Mouse (Mus musculus) heart, postnatal 0 days (tissue): ENCODE measurements around the gene Cbx5. TPM values are rescaled to one million over a fixed set of nuclear protein-coding genes. Genes with fewer than 3 reads are reported as not detected.
A peak's percentile ranks its signal among the peaks of the same experiment; 100 is the strongest.
"Not testable (repeated sequence)": the region's sequence is repeated elsewhere in the genome, so short reads cannot be mapped to it uniquely, and the experiment has no call there.

Source experiments
- ATAC-seq: fragments of 200-750 bp; cut with Nextera tagmentation; 2 replicates; pipeline ENCODE4 v1.8.0; 2017; ENCODE audit warnings: low read depth, moderate number of reproducible peaks, moderate library complexity; ENCODE audit not compliant: insufficient read depth
- DNase-seq: peaks from one replicate; pipeline ENCODE4 v3.0.0-alpha.2; 2016; ENCODE audit warnings: low spot score
- H3K27ac ChIP-seq: fragments of 300-500 bp; sonication (generic); 2 replicates; pipeline ENCODE4 v1.5.1; 2014; ENCODE audit warnings: low read depth, mild to moderate bottlenecking
- H3K27me3 ChIP-seq: fragments of 300-500 bp; sonication (generic); 2 replicates; pipeline ENCODE4 v1.6.1; 2014; ENCODE audit warnings: low read length, mixed read lengths; ENCODE audit not compliant: control insufficient read depth, insufficient read depth
- H3K36me3 ChIP-seq: fragments of 300-500 bp; sonication (generic); replicated peaks from 2 replicates; pipeline ENCODE4 v1.6.1; 2014; ENCODE audit warnings: low read length, mixed read lengths; ENCODE audit not compliant: control insufficient read depth, insufficient read depth
- H3K4me1 ChIP-seq: fragments of 300-500 bp; sonication (generic); 2 replicates; pipeline ENCODE4 v1.6.1; 2014; ENCODE audit warnings: antibody characterized with exemption; ENCODE audit not compliant: control insufficient read depth, insufficient read depth
- H3K4me2 ChIP-seq: fragments of 300-500 bp; sonication (generic); 2 replicates; pipeline ENCODE4 v1.6.1; 2014; ENCODE audit warnings: low read depth, mild to moderate bottlenecking, low read length, moderate library complexity
- H3K4me3 ChIP-seq: fragments of 300-500 bp; sonication (generic); 2 replicates; pipeline ENCODE4 v1.5.1; 2014; ENCODE audit warnings: low read depth, low read length
- H3K9ac ChIP-seq: fragments of 300-500 bp; sonication (generic); replicated peaks from 2 replicates; pipeline ENCODE4 v1.6.1; 2014; ENCODE audit warnings: low read depth, low read length, mixed read lengths
- H3K9me3 ChIP-seq: fragments of 300-500 bp; sonication (generic); replicated peaks from 2 replicates; pipeline ENCODE4 v1.6.1; 2016; ENCODE audit warnings: low read length; ENCODE audit not compliant: control insufficient read depth
- CTCF ChIP-seq: IDR thresholded peaks from 2 replicates; pipeline ENCODE4 v1.5.1; 2016; ENCODE audit warnings: antibody characterized with exemption, control low read depth, low read depth
- EP300 ChIP-seq: IDR thresholded peaks from 2 replicates; pipeline ENCODE4 v1.6.1; 2016; ENCODE audit warnings: antibody characterized with exemption, low read depth
- WGBS: fragments of 180-500 bp; shearing (Covaris S2); extraction: QIAGEN DNeasy Blood & Tissue Kit; methylation state at CpG from one replicate; pipeline ENCODE4 v1.1.7; 2014; 5-methylcytosine and 5-hydroxymethylcytosine counted together
- polyA plus RNA-seq: library from polyadenylated mRNA; unstranded; fragments of >200 nt; fragmentation: Nextera tagmentation; extraction: Ambion mirVana; gene quantifications from 2 replicates; pipeline ENCODE4 v1.2.1, GENCODE M21; 2015
- total RNA-seq: library from RNA; depleted of rRNA; stranded (reverse); fragments of >200 nt; gene quantifications from 2 replicates; pipeline ENCODE4 v1.2.3, GENCODE M21; 2014; ENCODE audit warnings: low replicate concordance

The Cbx5 gene
- total and polyA plus RNA-seq, 2 experiments from 2014 or later: 41.5 to 54.1 TPM

GRCm38 (mm10) chr15:103280817-103281464 lies 41.3 kb upstream of the Cbx5 start:
- no peak overlapping the region for H3K27ac ChIP-seq
- no peak overlapping the region for H3K4me3 ChIP-seq
- WGBS: 52% methylated on average over 3 of the region's 3 CpGs
- H3K4me1 ChIP-seq: peaks cover 14% of the 10 kb centered on the region
- peaks cover 6% of the 10 kb centered on the region; the same call in 1 of the 2 replicates for H3K36me3 ChIP-seq
- ATAC-seq (no peak), DNase-seq (no peak)
- no peaks in the 10 kb centered on the region for H3K9me3 ChIP-seq
- no peak overlapping the region for H3K4me2 ChIP-seq
- no peak for TF ChIP-seq EP300
- peak; percentile 66 for TF ChIP-seq CTCF
- H3K27me3 ChIP-seq: no peaks in the 10 kb centered on the region
- no peak overlapping the region for H3K9ac ChIP-seq

- 64% methylated on average over 3 of the region's 3 CpGs for WGBS
- DNase-seq: no peak
These were observed 40.1 kb upstream of the Cbx5 start for GRCm38 (mm10) chr15:103279750-103280149.

GRCm38 (mm10) chr15:103277949-103278348 lies 38.3 kb upstream of the Cbx5 start:
- no peak for DNase-seq
- TF ChIP-seq CTCF (no peak), EP300 (no peak)
- Histone ChIP-seq H3K36me3 (peaks cover 6% of the 10 kb centered on the region; the same call in 1 of the 2 replicates), H3K9me3 (no peaks in the 10 kb centered on the region), H3K9ac (no peak overlapping the region), H3K27me3 (no peaks in the 10 kb centered on the region), H3K4me3 (no peak overlapping the region), H3K4me2 (no peak overlapping the region), H3K27ac (no peak overlapping the region), H3K4me1 (0 out of 2 replicates have a peak, but pooled peaks cover 3% of the 10 kb centered on the region)
- no peak for ATAC-seq
- 74% methylated on average over 7 of the region's 7 CpGs for WGBS

More at GRCm38 (mm10) chr15:103279750-103280149, 40.1 kb upstream of the Cbx5 start:
- no peak for ATAC-seq
- Histone ChIP-seq H3K4me2 (no peak overlapping the region), H3K4me3 (no peak overlapping the region), H3K27ac (no peak overlapping the region), H3K36me3 (peaks cover 6% of the 10 kb centered on the region; the same call in 1 of the 2 replicates), H3K9me3 (no peaks in the 10 kb centered on the region), H3K4me1 (peaks cover 2% of the 10 kb centered on the region; the same call in 1 of the 2 replicates), H3K27me3 (no peaks in the 10 kb centered on the region), H3K9ac (no peak overlapping the region)
- TF ChIP-seq EP300 (no peak), CTCF (peak; percentile 33)

- not testable (repeated sequence) for H3K27ac ChIP-seq, H3K9ac ChIP-seq, DNase-seq, H3K27me3 ChIP-seq, H3K4me3 ChIP-seq, ATAC-seq, H3K36me3 ChIP-seq, H3K9me3 ChIP-seq, H3K4me2 ChIP-seq, H3K4me1 ChIP-seq
- 98% methylated on average over 2 of the region's 3 CpGs for WGBS
These were observed 36.3 kb upstream of the Cbx5 start for GRCm38 (mm10) chr15:103275943-103276342.

GRCm38 (mm10) chr15:103272419-103273279 lies 33.0 kb upstream of the Cbx5 start, which contains the start of gene Copz1:
TSS of gene Copz1 (plus strand) at chr15:103272714.
- H3K27me3 ChIP-seq: no peaks in the 10 kb centered on the region
- DNase-seq (peak; percentile 100), ATAC-seq (peak; percentile 98)
- H3K4me3 ChIP-seq: peak within 1 kb of the TSS; percentile 83
- 0 out of 2 replicates have a peak, but pooled peaks cover 3% of the 10 kb centered on the region for H3K4me1 ChIP-seq
- TF ChIP-seq EP300 (no peak), CTCF (peak; percentile 33)
- peak within 1 kb of the TSS; percentile 75 for H3K9ac ChIP-seq
- WGBS: under 1% methylated on average over 38 of the region's 38 CpGs
- H3K36me3 ChIP-seq: peaks cover 6% of the 10 kb centered on the region; the same call in 1 of the 2 replicates
- H3K9me3 ChIP-seq: no peaks in the 10 kb centered on the region
- peak within 1 kb of the TSS; percentile 69 for H3K4me2 ChIP-seq
- peak within 1 kb of the TSS; percentile 67 for H3K27ac ChIP-seq
